In genomic region chr9:62972073-62972745, GRCm38 (mm10) we compare ENCODE assay signal across 8 mouse cellular contexts. TPM values are rescaled to one million over a fixed set of nuclear protein-coding genes. Genes with fewer than 3 reads are reported as not detected.
DNase-seq lines count a peak whose midpoint lies in the region; ATAC-seq and TF ChIP-seq lines count a peak whose summit lies in the region.

No protein-coding gene starts in this region.

- in situ Hi-C loops in ES-E14 (cut with MboI; ENCODE audit: low sequenced_read_pairs in 2 of 2, unreplicated experiment in 2 of 2) = no loop called here

- H3K4me3 ChIP-seq in heart, embryonic 11.5 days (ENCODE audit: low read depth, low read length) = no peak overlapping the region
- no peak overlapping the region for H3K4me3 ChIP-seq in ES-E14 (ENCODE audit: insufficient read depth in 1 of 2, low read depth in 1 of 2, low read length in 2 of 2, poor library complexity in 1 of 2, severe bottlenecking in 1 of 2)

- H3K4me1 ChIP-seq in heart, embryonic 11.5 days (ENCODE audit: control insufficient read depth, insufficient read depth, low read length) = peaks cover 11% of the 10 kb centered on the region; the same call in 1 of the 2 replicates
- peaks cover 0 to 5% of the 10 kb centered on the region in 2 experiments; a peak in 3 of 4 replicates for H3K4me1 ChIP-seq in ES-E14 (ENCODE audit: control insufficient read depth in 2 of 2, insufficient read depth in 2 of 2, low read length in 2 of 2, poor library complexity in 1 of 2)

- H3K36me3 ChIP-seq in heart, embryonic 11.5 days (ENCODE audit: control insufficient read depth, insufficient read depth, low read length) = no peaks in the 10 kb centered on the region
- no peaks in the 10 kb centered on the region for H3K36me3 ChIP-seq in ES-E14 (ENCODE audit: control insufficient read depth, insufficient read depth, low read length, poor library complexity, severe bottlenecking)

- H3K27ac ChIP-seq in heart, embryonic 11.5 days (ENCODE audit: low read depth, low read length) = no peak overlapping the region
- no peak overlapping the region for H3K27ac ChIP-seq in ES-E14 (ENCODE audit: insufficient read depth, low read depth, low read length, poor library complexity, severe bottlenecking)

- H3K4me2 ChIP-seq in heart, embryonic 11.5 days = no peak overlapping the region

- peak; percentile 91 for DNase-seq in heart, adult 11 months
- DNase-seq in ES-E14 (ENCODE audit: low read depth, low spot score) = peak; percentile 33
- peak; percentile 42 for DNase-seq in kidney, adult 9 months
- peak; percentile 36 to 45 for DNase-seq in lung, postnatal 4 days
- DNase-seq in thymus, postnatal 4 days = peak; percentile 53
- DNase-seq in left cerebral cortex, adult 8-10 months (ENCODE audit: low spot score in 2 of 2) = no peak

- no peaks in the 10 kb centered on the region for H3K9me3 ChIP-seq in heart, embryonic 11.5 days (replicated peaks; ENCODE audit: control insufficient read depth, low read length)
- no peaks in the 10 kb centered on the region for H3K9me3 ChIP-seq in ES-E14 (ENCODE audit: control insufficient read depth, insufficient read depth, low read depth, low read length)

- no peaks in the 10 kb centered on the region for H3K27me3 ChIP-seq in heart, embryonic 11.5 days (ENCODE audit: control insufficient read depth, insufficient read depth, low read length)

- ATAC-seq in heart, embryonic 11.5 days (replicated peaks; ENCODE audit: insufficient number of reproducible peaks, low FRiP score, low TSS enrichment) = no peak; the same call in 1 of the 2 replicates
- peak; percentile 60 for ATAC-seq in erythroblast, adult 5-6 weeks (replicated peaks; ENCODE audit: low FRiP score, poor library complexity, severe bottlenecking)

- no peak overlapping the region for H3K9ac ChIP-seq in heart, embryonic 11.5 days (ENCODE audit: low read depth, low read length)
- no peak overlapping the region; the same call in 1 of the 2 replicates for H3K9ac ChIP-seq in ES-E14 (ENCODE audit: insufficient read depth, low read depth, low read length, poor library complexity, severe bottlenecking)

- 46% methylated on average over 10 of the region's 10 CpGs for WGBS in heart, embryonic 11.5 days (ENCODE audit: insufficient replicate concordance)

TF ChIP-seq in ES-E14, 5 proteins besides CTCF, POLR2A, EP300 and RAD21:
- TF ChIP-seq CHD2 (IDR thresholded peaks at IDR 0.05; ENCODE audit: low read depth, low read length) = no peak
- TF ChIP-seq ZC3H11A (IDR thresholded peaks at IDR 0.05; ENCODE audit: borderline replicate concordance, low read depth, low read length) = no peak
- TF ChIP-seq MAFK (IDR thresholded peaks at IDR 0.05; ENCODE audit: insufficient read depth, low read depth, low read length) = no peak
- no peak for TF ChIP-seq ZNF384 (IDR thresholded peaks at IDR 0.05; ENCODE audit: low read depth, low read length)
- TF ChIP-seq HCFC1 (IDR thresholded peaks at IDR 0.05; ENCODE audit: borderline replicate concordance, insufficient read depth, low read length) = no peak

RNA-seq across cellular contexts. Expression of gene Pias1, which starts 15.5 kb away (rescaled TPM):
- polyA plus RNA-seq in heart, embryonic 11.5 days (2014; fragmentation: Nextera tagmentation; extraction: Ambion mirVana) = 43.7 and 45.3 TPM in 2 replicates
- 12.6 and 12.7 TPM in 2 replicates for total RNA-seq in ES-E14 (2012; rRNA removed)
- 29.0 and 45.0 TPM in 2 replicates for total RNA-seq in erythroblast, adult 5-6 weeks (2015; ENCODE audit: low replicate concordance)
- total RNA-seq in erythroblast, adult 5-6 weeks (2017; ENCODE audit: low replicate concordance) = 20.1 and 26.5 TPM in 2 replicates
- 10 to 100 TPM; 61.7 to 74.7 (median 64.9) TPM for total RNA-seq in left cerebral cortex, adult 8-10 months (2022)

Comparison
In these comparisons a context has a peak if more than half of its experiments do, and no peak if none do; other contexts are left out.
1. DNase-seq: peak in heart, adult 11 months (single experiment), ES-E14 (single experiment), kidney, adult 9 months (single experiment), lung, postnatal 4 days (2 of 2) and thymus, postnatal 4 days (single experiment); none in left cerebral cortex, adult 8-10 months (0 of 2).